Mouse (Mus musculus): ENCODE measurements around the gene Aldh3b3. TPM values are rescaled to one million over a fixed set of nuclear protein-coding genes. Genes with fewer than 3 reads are reported as not detected.

Aldh3b3 gene
- polyA plus RNA-seq, 1 experiment: 1.2 TPM

- H3K36me3 ChIP-seq (ENCODE audit: control insufficient read depth, insufficient read depth): no peaks in the 10 kb centered on the region
- peaks cover 28% of the 10 kb centered on the region for H3K27me3 ChIP-seq (ENCODE audit: control insufficient read depth, insufficient read depth, insufficient read length)
- TF ChIP-seq TCF12 (IDR thresholded peaks at IDR 0.05; ENCODE audit: insufficient read depth, poor library complexity, severe bottlenecking): no peak
Observed at GRCm38 (mm10) chr19:3994932-3995331, 36.5 kb downstream of the Aldh3b3 start.

GRCm38 (mm10) chr19:3995505-3995904 is 37.1 kb downstream of the Aldh3b3 start:
- no peak for TF ChIP-seq TCF12 (IDR thresholded peaks at IDR 0.05; ENCODE audit: insufficient read depth, poor library complexity, severe bottlenecking)
- no peak for TF ChIP-seq E2F4 (IDR thresholded peaks at IDR 0.05; ENCODE audit: insufficient read depth)
- no peak for TF ChIP-seq MAX (IDR thresholded peaks at IDR 0.05; ENCODE audit: low read depth)
- TF ChIP-seq REST (IDR thresholded peaks at IDR 0.05; ENCODE audit: insufficient read depth, insufficient read length): no peak
- no peak for TF ChIP-seq USF1 (IDR thresholded peaks at IDR 0.05; ENCODE audit: low read depth)
- no peak for TF ChIP-seq POLR2AphosphoS2 (IDR thresholded peaks at IDR 0.05; ENCODE audit: insufficient read length, low read depth)
- no peak for TF ChIP-seq MYOD1 (IDR thresholded peaks at IDR 0.05; ENCODE audit: control insufficient read depth in 1 of 3, insufficient read length in 2 of 3, low read depth in 2 of 3)
- TF ChIP-seq CEBPB (IDR thresholded peaks at IDR 0.05; ENCODE audit: insufficient read depth, poor library complexity, severe bottlenecking): no peak
- TF ChIP-seq SRF (IDR thresholded peaks at IDR 0.05; ENCODE audit: control insufficient read depth, insufficient read length, low read depth): no peak
- no peak for TF ChIP-seq MYOG (IDR thresholded peaks at IDR 0.05; ENCODE audit: control insufficient read depth in 1 of 3, insufficient read depth in 1 of 3, insufficient read length in 2 of 3, low read depth in 2 of 3)
- no peak for TF ChIP-seq POLR2A (IDR thresholded peaks at IDR 0.05; ENCODE audit: insufficient read length, low read depth)
- no peak for TF ChIP-seq TCF3 (IDR thresholded peaks at IDR 0.05; ENCODE audit: insufficient read length, low read depth)
- Histone ChIP-seq H3K4me2 (ENCODE audit: low read depth) (no peak overlapping the region), H3K79me2 (ENCODE audit: control insufficient read depth, insufficient read depth) (no peaks in the 10 kb centered on the region), H3ac (ENCODE audit: control insufficient read depth, insufficient read length) (no peak overlapping the region), H3K4me3 (no peak overlapping the region), H3K27me3 (ENCODE audit: control insufficient read depth, insufficient read depth, insufficient read length) (peaks cover 28% of the 10 kb centered on the region), H3K36me3 (ENCODE audit: control insufficient read depth, insufficient read depth) (no peaks in the 10 kb centered on the region)

More at GRCm38 (mm10) chr19:3994932-3995331, 36.5 kb downstream of the Aldh3b3 start:
- no peak overlapping the region for H3ac ChIP-seq (ENCODE audit: control insufficient read depth, insufficient read length)
- H3K79me2 ChIP-seq (ENCODE audit: control insufficient read depth, insufficient read depth): no peaks in the 10 kb centered on the region
- H3K4me3 ChIP-seq: no peak overlapping the region
- H3K4me2 ChIP-seq (ENCODE audit: low read depth): no peak overlapping the region

- H3K4me2 ChIP-seq (ENCODE audit: low read depth): no peak overlapping the region
- TF ChIP-seq USF1 (IDR thresholded peaks at IDR 0.05; ENCODE audit: low read depth): no peak
- TF ChIP-seq SRF (IDR thresholded peaks at IDR 0.05; ENCODE audit: control insufficient read depth, insufficient read length, low read depth): no peak
- no peak for TF ChIP-seq TCF12 (IDR thresholded peaks at IDR 0.05; ENCODE audit: insufficient read depth, poor library complexity, severe bottlenecking)
- TF ChIP-seq POLR2A (IDR thresholded peaks at IDR 0.05; ENCODE audit: insufficient read length, low read depth): no peak
Observed at GRCm38 (mm10) chr19:3996106-3996505, 37.7 kb downstream of the Aldh3b3 start.

GRCm38 (mm10) chr19:3996747-3997146 is 38.3 kb downstream of the Aldh3b3 start:
- TF ChIP-seq SRF (IDR thresholded peaks at IDR 0.05; ENCODE audit: control insufficient read depth, insufficient read length, low read depth) (no peak), TCF12 (IDR thresholded peaks at IDR 0.05; ENCODE audit: insufficient read depth, poor library complexity, severe bottlenecking) (no peak), CEBPB (IDR thresholded peaks at IDR 0.05; ENCODE audit: insufficient read depth, poor library complexity, severe bottlenecking) (no peak), MYOG (IDR thresholded peaks at IDR 0.05; ENCODE audit: control insufficient read depth in 1 of 3, insufficient read depth in 1 of 3, insufficient read length in 2 of 3, low read depth in 2 of 3) (no peak)
- Histone ChIP-seq H3K4me2 (ENCODE audit: low read depth) (no peak overlapping the region), H3K4me3 (no peak overlapping the region), H3K79me2 (ENCODE audit: control insufficient read depth, insufficient read depth) (no peaks in the 10 kb centered on the region), H3K36me3 (ENCODE audit: control insufficient read depth, insufficient read depth) (no peaks in the 10 kb centered on the region), H3ac (ENCODE audit: control insufficient read depth, insufficient read length) (no peak overlapping the region), H3K27me3 (ENCODE audit: control insufficient read depth, insufficient read depth, insufficient read length) (peaks cover 18% of the 10 kb centered on the region)

More at GRCm38 (mm10) chr19:3996106-3996505, 37.7 kb downstream of the Aldh3b3 start:
- H3K27me3 ChIP-seq (ENCODE audit: control insufficient read depth, insufficient read depth, insufficient read length): peaks cover 23% of the 10 kb centered on the region
- no peaks in the 10 kb centered on the region for H3K79me2 ChIP-seq (ENCODE audit: control insufficient read depth, insufficient read depth)
- no peak overlapping the region for H3ac ChIP-seq (ENCODE audit: control insufficient read depth, insufficient read length)
- no peak overlapping the region for H3K4me3 ChIP-seq
- H3K36me3 ChIP-seq (ENCODE audit: control insufficient read depth, insufficient read depth): no peaks in the 10 kb centered on the region

GRCm38 (mm10) chr19:3997231-3997630 is 38.8 kb downstream of the Aldh3b3 start:
- Histone ChIP-seq H3K27me3 (ENCODE audit: control insufficient read depth, insufficient read depth, insufficient read length) (peaks cover 13% of the 10 kb centered on the region), H3K36me3 (ENCODE audit: control insufficient read depth, insufficient read depth) (no peaks in the 10 kb centered on the region), H3ac (ENCODE audit: control insufficient read depth, insufficient read length) (no peak overlapping the region), H3K4me2 (ENCODE audit: low read depth) (no peak overlapping the region), H3K79me2 (ENCODE audit: control insufficient read depth, insufficient read depth) (no peaks in the 10 kb centered on the region), H3K4me3 (no peak overlapping the region)
- TF ChIP-seq E2F4 (IDR thresholded peaks at IDR 0.05; ENCODE audit: insufficient read depth): no peak
- TF ChIP-seq USF1 (IDR thresholded peaks at IDR 0.05; ENCODE audit: low read depth): no peak
- TF ChIP-seq POLR2A (IDR thresholded peaks at IDR 0.05; ENCODE audit: insufficient read length, low read depth): no peak
- no peak for TF ChIP-seq TCF3 (IDR thresholded peaks at IDR 0.05; ENCODE audit: insufficient read length, low read depth)
- no peak for TF ChIP-seq REST (IDR thresholded peaks at IDR 0.05; ENCODE audit: insufficient read depth, insufficient read length)
- no peak for TF ChIP-seq TCF12 (IDR thresholded peaks at IDR 0.05; ENCODE audit: insufficient read depth, poor library complexity, severe bottlenecking)
- TF ChIP-seq MYOD1 (IDR thresholded peaks at IDR 0.05; ENCODE audit: control insufficient read depth in 1 of 3, insufficient read length in 2 of 3, low read depth in 2 of 3): no peak
- no peak for TF ChIP-seq CEBPB (IDR thresholded peaks at IDR 0.05; ENCODE audit: insufficient read depth, poor library complexity, severe bottlenecking)
- no peak for TF ChIP-seq SRF (IDR thresholded peaks at IDR 0.05; ENCODE audit: control insufficient read depth, insufficient read length, low read depth)
- TF ChIP-seq MAX (IDR thresholded peaks at IDR 0.05; ENCODE audit: low read depth): no peak
- no peak for TF ChIP-seq MYOG (IDR thresholded peaks at IDR 0.05; ENCODE audit: control insufficient read depth in 1 of 3, insufficient read depth in 1 of 3, insufficient read length in 2 of 3, low read depth in 2 of 3)
- no peak for TF ChIP-seq POLR2AphosphoS2 (IDR thresholded peaks at IDR 0.05; ENCODE audit: insufficient read length, low read depth)

Measured in myocyte (in vitro differentiated cells).